Mouse (Mus musculus) skeletal muscle tissue, adult 2 months (tissue): ENCODE measurements around the gene Gm3138.
"Not testable (repeated sequence)": the region's sequence is repeated elsewhere in the genome, so short reads cannot be mapped to it uniquely, and the experiment has no call there.

Source experiments
- DNase-seq: peaks from one replicate; pipeline ENCODE4 v3.0.0-alpha.2; 2012; ENCODE audit warnings: low read depth, low spot score

The Gm3138 gene

GRCm38 (mm10) chr14:4249331-4249730 is at the start of gene Gm3138:
Gene Gm3138 (plus strand): TSS chr14:4249631.
- DNase-seq = not testable (repeated sequence)

GRCm38 (mm10) chr14:4269238-4269950 is 20.0 kb downstream of the Gm3138 start:
- not testable (repeated sequence) for DNase-seq

GRCm38 (mm10) chr14:4279828-4280227 is 30.4 kb downstream of the Gm3138 start:
- DNase-seq = not testable (repeated sequence)
